11 mouse cellular contexts compared by ENCODE assay signal in genomic region chr15:101295106-101295505, GRCm38 (mm10). TPM values are rescaled to one million over a fixed set of nuclear protein-coding genes. Genes with fewer than 3 reads are reported as not detected.
DNase-seq lines count a peak whose midpoint lies in the region; ATAC-seq lines count a peak whose summit lies in the region.
"Had no signal": no experiment of that assay in that cellular context is flagged by ENCODE, and none has a peak within 500 bp of the region (broad histone marks: within the 10 kb centered on the region; RNA-seq: fewer than 3 reads in every experiment).

No protein-coding gene starts in this region.

- H3K4me3 ChIP-seq in kidney, embryonic 14.5 days (ENCODE audit: low read length) = no peak overlapping the region
- H3K4me3 ChIP-seq in neural tube, embryonic 15.5 days (replicated peaks) = no peak overlapping the region
- H3K4me3 ChIP-seq: limb, embryonic 15.5 days had no signal

- H3K27me3 ChIP-seq in kidney, embryonic 14.5 days (ENCODE audit: control insufficient read depth, insufficient read depth, low read length) = no peaks in the 10 kb centered on the region
- no peaks in the 10 kb centered on the region for H3K27me3 ChIP-seq in neural tube, embryonic 15.5 days (replicated peaks)
- H3K27me3 ChIP-seq: limb, embryonic 15.5 days had no signal

- no peaks in the 10 kb centered on the region for H3K9me3 ChIP-seq in kidney, embryonic 14.5 days (ENCODE audit: control insufficient read depth, low read length)
- H3K9me3 ChIP-seq in neural tube, embryonic 15.5 days (replicated peaks) = no peaks in the 10 kb centered on the region
- H3K9me3 ChIP-seq: limb, embryonic 15.5 days had no signal

- H3K9ac ChIP-seq in kidney, embryonic 14.5 days (ENCODE audit: low read depth, low read length) = no peak overlapping the region
- H3K9ac ChIP-seq in neural tube, embryonic 15.5 days (replicated peaks) = no peak overlapping the region
- H3K9ac ChIP-seq: limb, embryonic 15.5 days had no signal

- H3K36me3 ChIP-seq in kidney, embryonic 14.5 days (ENCODE audit: control insufficient read depth, insufficient read depth, low read length) = peaks cover 20% of the 10 kb centered on the region
- H3K36me3 ChIP-seq in neural tube, embryonic 15.5 days = peaks cover 25% of the 10 kb centered on the region

- H3K4me2 ChIP-seq in kidney, embryonic 14.5 days (replicated peaks; ENCODE audit: low read depth, low read length) = peak overlapping the region; percentile 46
- no peak overlapping the region for H3K4me2 ChIP-seq in neural tube, embryonic 15.5 days
- H3K4me2 ChIP-seq: limb, embryonic 15.5 days had no signal

- DNase-seq in kidney, adult 9 months = no peak
- DNase-seq in heart, adult 9 months (ENCODE audit: low spot score in 2 of 2) = peak; percentile 67 to 68
- peak; percentile 40 to 52 for DNase-seq in heart, postnatal 36 days
- DNase-seq in lung, postnatal 10 days = peak; percentile 82
- no peak for DNase-seq in frontal cortex, postnatal 10 days (ENCODE audit: low spot score in 2 of 2)
- DNase-seq in cerebellum, postnatal 14 days = no peak
- DNase-seq: thymus, postnatal 4 days had no signal

- H3K27ac ChIP-seq in kidney, embryonic 14.5 days (ENCODE audit: low read depth, low read length) = peak overlapping the region; percentile 91
- H3K27ac ChIP-seq in neural tube, embryonic 15.5 days (replicated peaks) = no peak overlapping the region

- 58% methylated on average over 7 of the region's 7 CpGs for WGBS in kidney, embryonic 14.5 days
- WGBS in neural tube, embryonic 15.5 days = 83% methylated on average over 7 of the region's 7 CpGs

- intact Hi-C loops in heart, postnatal 36 days (cut with DNase I) = no loop called here

- peaks cover 25% of the 10 kb centered on the region for H3K4me1 ChIP-seq in kidney, embryonic 14.5 days (ENCODE audit: control insufficient read depth, insufficient read depth, low read length)
- peaks cover 4% of the 10 kb centered on the region; the same call in 1 of the 2 replicates for H3K4me1 ChIP-seq in neural tube, embryonic 15.5 days

- ATAC-seq in kidney, embryonic 14.5 days (ENCODE audit: low FRiP score, low TSS enrichment) = no peak
- ATAC-seq in neural tube, embryonic 15.5 days (ENCODE audit: low FRiP score) = no peak

RNA-seq across cellular contexts. Expression of gene 6030408B16Rik, which starts 2.1 kb away (rescaled TPM):
- polyA plus RNA-seq in kidney, embryonic 14.5 days (2014; fragmentation: Nextera tagmentation; extraction: Ambion mirVana) = 25.8 and 28.2 TPM in 2 replicates
- 1 to 10 TPM in 1 of 2 experiments, under 1 TPM in 1; 0.94 to 1.4 TPM for total RNA-seq in heart, postnatal 36 days (2021)
- polyA plus RNA-seq in neural tube, embryonic 15.5 days (2015; fragmentation: Nextera tagmentation; extraction: Ambion mirVana) = 0.44 and 0.63 TPM in 2 replicates
- total RNA-seq: G1E had no signal
- polyA plus RNA-seq: G1E had no signal

RNA-seq across cellular contexts. Expression of gene Atg101, which starts 11.0 kb away (rescaled TPM):
- 71.8 and 76.5 TPM in 2 replicates for polyA plus RNA-seq in kidney, embryonic 14.5 days (2014; fragmentation: Nextera tagmentation; extraction: Ambion mirVana)
- total RNA-seq in heart, postnatal 36 days (2021) = 10 to 100 TPM; 23.7 to 23.9 TPM
- 77.2 TPM in 2 replicates for polyA plus RNA-seq in neural tube, embryonic 15.5 days (2015; fragmentation: Nextera tagmentation; extraction: Ambion mirVana)

RNA-seq across cellular contexts. Expression of gene Nr4a1, which starts 41.0 kb away (rescaled TPM):
- 4.5 and 5.0 TPM in 2 replicates for polyA plus RNA-seq in kidney, embryonic 14.5 days (2014; fragmentation: Nextera tagmentation; extraction: Ambion mirVana)
- total RNA-seq in heart, postnatal 36 days (2021) = 10 to 100 TPM in 1 of 2 experiments, 1 to 10 TPM in 1; 5.2 to 98.5 TPM
- polyA plus RNA-seq in neural tube, embryonic 15.5 days (2015; fragmentation: Nextera tagmentation; extraction: Ambion mirVana) = 7.9 and 10.6 TPM in 2 replicates
- total RNA-seq: G1E had no signal

Comparison
In these comparisons a context has a peak if more than half of its experiments do, and no peak if none do; other contexts are left out.
1. DNase-seq: peak in heart, adult 9 months (2 of 2), heart, postnatal 36 days (2 of 2) and lung, postnatal 10 days (single experiment); none in kidney, adult 9 months (single experiment), frontal cortex, postnatal 10 days (0 of 2) and cerebellum, postnatal 14 days (0 of 2).
2. RNA of gene 6030408B16Rik, which starts 2.1 kb away (polyA plus RNA-seq): 25.8 to 28.2 TPM in kidney, embryonic 14.5 days; 0.44 to 0.63 TPM in neural tube, embryonic 15.5 days; every median in the first group is over 10 times any median in the second.